Mouse (Mus musculus) liver, embryonic 12.5 days (tissue): ENCODE results near the gene Cwc22. TPM values are rescaled to one million over a fixed set of nuclear protein-coding genes. Genes with fewer than 3 reads are reported as not detected.

Source experiments
- ATAC-seq: fragments of 200-750 bp; cut with Nextera tagmentation; 2 replicates; pipeline ENCODE4 v1.8.0; 2017; ENCODE audit warnings: moderate number of reproducible peaks, mild to moderate bottlenecking, moderate library complexity
- H3K27ac ChIP-seq: fragments of 300-500 bp; sonication (generic); 2 replicates; pipeline ENCODE4 v1.5.1; 2016; ENCODE audit warnings: mild to moderate bottlenecking
- H3K27me3 ChIP-seq: fragments of 300-500 bp; sonication (generic); replicated peaks from 2 replicates; pipeline ENCODE4 v1.6.1; 2016; ENCODE audit warnings: mild to moderate bottlenecking, moderate library complexity
- H3K36me3 ChIP-seq: fragments of 300-500 bp; sonication (generic); 2 replicates; pipeline ENCODE4 v1.6.1; 2016; ENCODE audit warnings: mild to moderate bottlenecking, moderate library complexity
- H3K4me1 ChIP-seq: fragments of 300-500 bp; sonication (generic); 2 replicates; pipeline ENCODE4 v1.6.1; 2016
- H3K4me2 ChIP-seq: fragments of 300-500 bp; sonication (generic); 2 replicates; pipeline ENCODE4 v1.6.1; 2016; ENCODE audit warnings: mild to moderate bottlenecking, moderate library complexity
- H3K4me3 ChIP-seq: fragments of 300-500 bp; sonication (generic); 2 replicates; pipeline ENCODE4 v1.5.1; 2016; ENCODE audit warnings: mild to moderate bottlenecking, moderate library complexity
- H3K9ac ChIP-seq: fragments of 300-500 bp; sonication (generic); 2 replicates; pipeline ENCODE4 v1.6.1; 2016; ENCODE audit warnings: mild to moderate bottlenecking, moderate library complexity
- H3K9me3 ChIP-seq: fragments of 300-500 bp; sonication (generic); replicated peaks from 2 replicates; pipeline ENCODE4 v1.6.1; 2016; ENCODE audit warnings: mild to moderate bottlenecking, moderate library complexity
- WGBS: fragments of 180-500 bp; shearing (Covaris S2); methylation state at CpG from one replicate; pipeline ENCODE4 v1.1.7; 2016; ENCODE audit not compliant: insufficient replicate concordance; 5-methylcytosine and 5-hydroxymethylcytosine counted together
- polyA plus RNA-seq: library from polyadenylated mRNA; unstranded; fragments of >200 nt; fragmentation: Nextera tagmentation; extraction: Ambion mirVana; gene quantifications from 2 replicates; pipeline ENCODE4 v1.2.1, GENCODE M21; 2016

Gene Cwc22
- polyA plus RNA-seq, 1 experiment from 2014 or later = 26.8 TPM

GRCm38 (mm10) chr2:77979081-77979480, 32.9 kb upstream of the Cwc22 start:
- H3K36me3 ChIP-seq = no peaks in the 10 kb centered on the region
- H3K4me1 ChIP-seq = no peaks in the 10 kb centered on the region
- no peak overlapping the region for H3K9ac ChIP-seq
- no peak overlapping the region for H3K4me2 ChIP-seq
- H3K9me3 ChIP-seq = peaks cover 8% of the 10 kb centered on the region; the same call in 1 of the 2 replicates
- H3K4me3 ChIP-seq = no peak overlapping the region
- WGBS = 70% methylated on average over 8 of the region's 8 CpGs
- ATAC-seq = no peak
- no peak overlapping the region for H3K27ac ChIP-seq
- no peaks in the 10 kb centered on the region for H3K27me3 ChIP-seq

- H3K9me3 ChIP-seq = peaks cover 8% of the 10 kb centered on the region; the same call in 1 of the 2 replicates
- no peak overlapping the region for H3K4me2 ChIP-seq
- no peaks in the 10 kb centered on the region for H3K36me3 ChIP-seq
- H3K9ac ChIP-seq = no peak overlapping the region
- no peak overlapping the region for H3K4me3 ChIP-seq
- no peaks in the 10 kb centered on the region for H3K4me1 ChIP-seq
- H3K27ac ChIP-seq = no peak overlapping the region
- no peak for ATAC-seq
- 60% methylated on average over 3 of the region's 3 CpGs for WGBS
- no peaks in the 10 kb centered on the region for H3K27me3 ChIP-seq
These were observed 32.1 kb upstream of the Cwc22 start for GRCm38 (mm10) chr2:77978256-77978655.

GRCm38 (mm10) chr2:77976321-77976920, 30.2 kb upstream of the Cwc22 start:
- H3K27ac ChIP-seq = no peak overlapping the region

GRCm38 (mm10) chr2:77975606-77976005, 29.4 kb upstream of the Cwc22 start:
- Histone ChIP-seq H3K27me3 (no peaks in the 10 kb centered on the region), H3K4me1 (no peaks in the 10 kb centered on the region), H3K4me3 (no peak overlapping the region), H3K27ac (no peak overlapping the region), H3K9ac (no peak overlapping the region), H3K36me3 (no peaks in the 10 kb centered on the region), H3K9me3 (0 out of 2 replicates have a peak, but pooled peaks cover 8% of the 10 kb centered on the region), H3K4me2 (no peak overlapping the region)
- no peak for ATAC-seq
- WGBS = 72% methylated on average over 4 of the region's 4 CpGs

More at GRCm38 (mm10) chr2:77976321-77976920, 30.2 kb upstream of the Cwc22 start:
- Histone ChIP-seq H3K36me3 (no peaks in the 10 kb centered on the region), H3K4me2 (no peak overlapping the region), H3K4me3 (no peak overlapping the region), H3K9ac (no peak overlapping the region), H3K27me3 (no peaks in the 10 kb centered on the region), H3K9me3 (peaks cover 8% of the 10 kb centered on the region; the same call in 1 of the 2 replicates), H3K4me1 (no peaks in the 10 kb centered on the region)
- 56% methylated on average over 5 of the region's 5 CpGs for WGBS
- no peak for ATAC-seq

- 49% methylated on average over 1 of the region's 1 CpGs for WGBS
- H3K4me1 ChIP-seq = no peaks in the 10 kb centered on the region
- ATAC-seq = no peak
- H3K9me3 ChIP-seq = 0 out of 2 replicates have a peak, but pooled peaks cover 8% of the 10 kb centered on the region
- H3K9ac ChIP-seq = no peak overlapping the region
- no peak overlapping the region for H3K27ac ChIP-seq
- H3K36me3 ChIP-seq = no peaks in the 10 kb centered on the region
- no peaks in the 10 kb centered on the region for H3K27me3 ChIP-seq
- H3K4me2 ChIP-seq = no peak overlapping the region
- H3K4me3 ChIP-seq = no peak overlapping the region
These were observed 28.8 kb upstream of the Cwc22 start for GRCm38 (mm10) chr2:77974986-77975385.

- Histone ChIP-seq H3K4me3 (no peak overlapping the region), H3K4me2 (no peak overlapping the region), H3K27ac (no peak overlapping the region), H3K27me3 (no peaks in the 10 kb centered on the region), H3K9ac (no peak overlapping the region), H3K36me3 (no peaks in the 10 kb centered on the region), H3K9me3 (0 out of 2 replicates have a peak, but pooled peaks cover 8% of the 10 kb centered on the region), H3K4me1 (no peaks in the 10 kb centered on the region)
- 47% methylated on average over 2 of the region's 2 CpGs for WGBS
- ATAC-seq = no peak
These were observed 28.2 kb upstream of the Cwc22 start for GRCm38 (mm10) chr2:77974366-77974765.

GRCm38 (mm10) chr2:77973296-77973695, 27.1 kb upstream of the Cwc22 start:
- WGBS = 45% methylated on average over 2 of the region's 2 CpGs
- Histone ChIP-seq H3K9ac (no peak overlapping the region), H3K4me1 (no peaks in the 10 kb centered on the region), H3K4me3 (no peak overlapping the region), H3K9me3 (0 out of 2 replicates have a peak, but pooled peaks cover 8% of the 10 kb centered on the region), H3K27me3 (no peaks in the 10 kb centered on the region), H3K4me2 (no peak overlapping the region), H3K27ac (no peak overlapping the region), H3K36me3 (no peaks in the 10 kb centered on the region)
- no peak for ATAC-seq

- ATAC-seq = no peak
- WGBS = 65% methylated on average over 2 of the region's 2 CpGs
These were observed 26.4 kb upstream of the Cwc22 start for GRCm38 (mm10) chr2:77972541-77972940.

GRCm38 (mm10) chr2:77971871-77972270, 25.7 kb upstream of the Cwc22 start:
- Histone ChIP-seq H3K4me3 (no peak overlapping the region), H3K27me3 (no peaks in the 10 kb centered on the region), H3K36me3 (no peaks in the 10 kb centered on the region), H3K4me2 (no peak overlapping the region), H3K4me1 (no peaks in the 10 kb centered on the region), H3K9me3 (0 out of 2 replicates have a peak, but pooled peaks cover 3% of the 10 kb centered on the region), H3K9ac (no peak overlapping the region), H3K27ac (no peak overlapping the region)
- WGBS = 64% methylated on average over 1 of the region's 1 CpGs
- no peak for ATAC-seq

More at GRCm38 (mm10) chr2:77972541-77972940, 26.4 kb upstream of the Cwc22 start:
- H3K9ac ChIP-seq = no peak overlapping the region
- no peak overlapping the region for H3K27ac ChIP-seq
- H3K4me1 ChIP-seq = no peaks in the 10 kb centered on the region
- 0 out of 2 replicates have a peak, but pooled peaks cover 3% of the 10 kb centered on the region for H3K9me3 ChIP-seq
- no peak overlapping the region for H3K4me3 ChIP-seq
- H3K36me3 ChIP-seq = no peaks in the 10 kb centered on the region
- no peak overlapping the region for H3K4me2 ChIP-seq
- H3K27me3 ChIP-seq = no peaks in the 10 kb centered on the region

GRCm38 (mm10) chr2:77971361-77971760, 25.2 kb upstream of the Cwc22 start:
- H3K9ac ChIP-seq = no peak overlapping the region
- WGBS = 47% methylated on average over 2 of the region's 2 CpGs
- no peak for ATAC-seq

GRCm38 (mm10) chr2:77970556-77970955, 24.4 kb upstream of the Cwc22 start:
- H3K27me3 ChIP-seq = no peaks in the 10 kb centered on the region
- no peak overlapping the region for H3K4me2 ChIP-seq
- no peak overlapping the region for H3K27ac ChIP-seq
- H3K9me3 ChIP-seq = no peaks in the 10 kb centered on the region
- H3K9ac ChIP-seq = no peak overlapping the region
- H3K4me3 ChIP-seq = no peak overlapping the region
- no peaks in the 10 kb centered on the region for H3K36me3 ChIP-seq
- no peaks in the 10 kb centered on the region for H3K4me1 ChIP-seq
- WGBS = 64% methylated on average over 3 of the region's 3 CpGs
- ATAC-seq = no peak

More at GRCm38 (mm10) chr2:77971361-77971760, 25.2 kb upstream of the Cwc22 start:
- Histone ChIP-seq H3K27ac (no peak overlapping the region), H3K27me3 (no peaks in the 10 kb centered on the region), H3K4me2 (no peak overlapping the region), H3K4me1 (no peaks in the 10 kb centered on the region), H3K9me3 (no peaks in the 10 kb centered on the region), H3K4me3 (no peak overlapping the region), H3K36me3 (no peaks in the 10 kb centered on the region)

- Histone ChIP-seq H3K4me3 (no peak overlapping the region), H3K27me3 (no peaks in the 10 kb centered on the region), H3K4me2 (no peak overlapping the region), H3K9ac (no peak overlapping the region), H3K27ac (no peak overlapping the region), H3K9me3 (no peaks in the 10 kb centered on the region), H3K4me1 (no peaks in the 10 kb centered on the region), H3K36me3 (no peaks in the 10 kb centered on the region)
- ATAC-seq = no peak
- 85% methylated on average over 4 of the region's 4 CpGs for WGBS
These were observed 23.8 kb upstream of the Cwc22 start for GRCm38 (mm10) chr2:77969956-77970355.
